Mouse (Mus musculus): ENCODE data around the gene Cyld. TPM values are rescaled to one million over a fixed set of nuclear protein-coding genes. Genes with fewer than 3 reads are reported as not detected.

Cyld gene
- polyA plus RNA-seq, 1 experiment: 5.6 TPM

GRCm38 (mm10) chr8:88694291-88694690 lies 2.5 kb upstream of the Cyld start:
- Histone ChIP-seq H3K4me2 (ENCODE audit: low read depth) (no peak overlapping the region), H3K27me3 (ENCODE audit: control insufficient read depth, insufficient read depth, insufficient read length) (no peaks in the 10 kb centered on the region), H3K4me3 (no peak overlapping the region), H3K79me2 (ENCODE audit: control insufficient read depth, insufficient read depth) (peaks cover 13% of the 10 kb centered on the region), H3K36me3 (ENCODE audit: control insufficient read depth, insufficient read depth) (no peaks in the 10 kb centered on the region), H3ac (ENCODE audit: control insufficient read depth, insufficient read length) (no peak overlapping the region)
- no peak for TF ChIP-seq CEBPB (IDR thresholded peaks at IDR 0.05; ENCODE audit: insufficient read depth, poor library complexity, severe bottlenecking)
- no peak for TF ChIP-seq POLR2AphosphoS2 (IDR thresholded peaks at IDR 0.05; ENCODE audit: insufficient read length, low read depth)
- TF ChIP-seq MAX (IDR thresholded peaks at IDR 0.05; ENCODE audit: low read depth): no peak
- no peak for TF ChIP-seq E2F4 (IDR thresholded peaks at IDR 0.05; ENCODE audit: insufficient read depth)
- TF ChIP-seq SRF (IDR thresholded peaks at IDR 0.05; ENCODE audit: control insufficient read depth, insufficient read length, low read depth): no peak
- TF ChIP-seq TCF12 (IDR thresholded peaks at IDR 0.05; ENCODE audit: insufficient read depth, poor library complexity, severe bottlenecking): no peak
- TF ChIP-seq USF1 (IDR thresholded peaks at IDR 0.05; ENCODE audit: low read depth): no peak
- no peak for TF ChIP-seq POLR2A (IDR thresholded peaks at IDR 0.05; ENCODE audit: insufficient read length, low read depth)
- no peak for TF ChIP-seq MYOG (IDR thresholded peaks at IDR 0.05; ENCODE audit: control insufficient read depth in 1 of 3, insufficient read depth in 1 of 3, insufficient read length in 2 of 3, low read depth in 2 of 3)

- no peak overlapping the region for H3ac ChIP-seq (ENCODE audit: control insufficient read depth, insufficient read length)
- H3K4me3 ChIP-seq: peak overlapping the region; percentile 68
- TF ChIP-seq MYOD1 (IDR thresholded peaks at IDR 0.05; ENCODE audit: control insufficient read depth in 1 of 3, insufficient read length in 2 of 3, low read depth in 2 of 3): no peak
- TF ChIP-seq USF1 (IDR thresholded peaks at IDR 0.05; ENCODE audit: low read depth): no peak
- no peak for TF ChIP-seq TCF3 (IDR thresholded peaks at IDR 0.05; ENCODE audit: insufficient read length, low read depth)
- TF ChIP-seq MAX (IDR thresholded peaks at IDR 0.05; ENCODE audit: low read depth): no peak
- TF ChIP-seq MYOG (IDR thresholded peaks at IDR 0.05; ENCODE audit: control insufficient read depth in 1 of 3, insufficient read depth in 1 of 3, insufficient read length in 2 of 3, low read depth in 2 of 3): no peak
- TF ChIP-seq SRF (IDR thresholded peaks at IDR 0.05; ENCODE audit: control insufficient read depth, insufficient read length, low read depth): no peak
- TF ChIP-seq E2F4 (IDR thresholded peaks at IDR 0.05; ENCODE audit: insufficient read depth): no peak
- no peak for TF ChIP-seq CEBPB (IDR thresholded peaks at IDR 0.05; ENCODE audit: insufficient read depth, poor library complexity, severe bottlenecking)
- no peak for TF ChIP-seq POLR2A (IDR thresholded peaks at IDR 0.05; ENCODE audit: insufficient read length, low read depth)
- TF ChIP-seq TCF12 (IDR thresholded peaks at IDR 0.05; ENCODE audit: insufficient read depth, poor library complexity, severe bottlenecking): no peak
- no peak for TF ChIP-seq POLR2AphosphoS2 (IDR thresholded peaks at IDR 0.05; ENCODE audit: insufficient read length, low read depth)
- no peak for TF ChIP-seq REST (IDR thresholded peaks at IDR 0.05; ENCODE audit: insufficient read depth, insufficient read length)
- H3K79me2 ChIP-seq (ENCODE audit: control insufficient read depth, insufficient read depth): peaks cover 31% of the 10 kb centered on the region
- H3K36me3 ChIP-seq (ENCODE audit: control insufficient read depth, insufficient read depth): no peaks in the 10 kb centered on the region
- H3K4me2 ChIP-seq (ENCODE audit: low read depth): peak overlapping the region; percentile 87
- H3K27me3 ChIP-seq (ENCODE audit: control insufficient read depth, insufficient read depth, insufficient read length): no peaks in the 10 kb centered on the region
Measured at GRCm38 (mm10) chr8:88696228-88696627, 600 bp upstream of the Cyld start.

GRCm38 (mm10) chr8:88697642-88698031 lies 809 bp downstream of the Cyld start:
- Histone ChIP-seq H3ac (ENCODE audit: control insufficient read depth, insufficient read length) (peak overlapping the region; percentile 54), H3K4me2 (ENCODE audit: low read depth) (peak overlapping the region; percentile 85), H3K79me2 (ENCODE audit: control insufficient read depth, insufficient read depth) (peaks cover 34% of the 10 kb centered on the region), H3K4me3 (peak overlapping the region; percentile 68), H3K36me3 (ENCODE audit: control insufficient read depth, insufficient read depth) (no peaks in the 10 kb centered on the region), H3K27me3 (ENCODE audit: control insufficient read depth, insufficient read depth, insufficient read length) (no peaks in the 10 kb centered on the region)
- TF ChIP-seq POLR2A (IDR thresholded peaks at IDR 0.05; ENCODE audit: insufficient read length, low read depth): no peak
- no peak for TF ChIP-seq SRF (IDR thresholded peaks at IDR 0.05; ENCODE audit: control insufficient read depth, insufficient read length, low read depth)
- TF ChIP-seq MYOG (IDR thresholded peaks at IDR 0.05; ENCODE audit: control insufficient read depth in 1 of 3, insufficient read depth in 1 of 3, insufficient read length in 2 of 3, low read depth in 2 of 3): no peak
- TF ChIP-seq MYOD1 (IDR thresholded peaks at IDR 0.05; ENCODE audit: control insufficient read depth in 1 of 3, insufficient read length in 2 of 3, low read depth in 2 of 3): no peak

- no peak for TF ChIP-seq SRF (IDR thresholded peaks at IDR 0.05; ENCODE audit: control insufficient read depth, insufficient read length, low read depth)
- no peak for TF ChIP-seq TCF3 (IDR thresholded peaks at IDR 0.05; ENCODE audit: insufficient read length, low read depth)
- no peak for TF ChIP-seq E2F4 (IDR thresholded peaks at IDR 0.05; ENCODE audit: insufficient read depth)
- no peak for TF ChIP-seq POLR2AphosphoS2 (IDR thresholded peaks at IDR 0.05; ENCODE audit: insufficient read length, low read depth)
- no peak for TF ChIP-seq POLR2A (IDR thresholded peaks at IDR 0.05; ENCODE audit: insufficient read length, low read depth)
- no peak for TF ChIP-seq TCF12 (IDR thresholded peaks at IDR 0.05; ENCODE audit: insufficient read depth, poor library complexity, severe bottlenecking)
- TF ChIP-seq MYOG (IDR thresholded peaks at IDR 0.05; ENCODE audit: control insufficient read depth in 1 of 3, insufficient read depth in 1 of 3, insufficient read length in 2 of 3, low read depth in 2 of 3): no peak
- no peak for TF ChIP-seq MAX (IDR thresholded peaks at IDR 0.05; ENCODE audit: low read depth)
- TF ChIP-seq CEBPB (IDR thresholded peaks at IDR 0.05; ENCODE audit: insufficient read depth, poor library complexity, severe bottlenecking): no peak
- TF ChIP-seq USF1 (IDR thresholded peaks at IDR 0.05; ENCODE audit: low read depth): no peak
- no peak for TF ChIP-seq REST (IDR thresholded peaks at IDR 0.05; ENCODE audit: insufficient read depth, insufficient read length)
- no peak for TF ChIP-seq MYOD1 (IDR thresholded peaks at IDR 0.05; ENCODE audit: control insufficient read depth in 1 of 3, insufficient read length in 2 of 3, low read depth in 2 of 3)
- H3K79me2 ChIP-seq (ENCODE audit: control insufficient read depth, insufficient read depth): peaks cover 38% of the 10 kb centered on the region
- H3K36me3 ChIP-seq (ENCODE audit: control insufficient read depth, insufficient read depth): no peaks in the 10 kb centered on the region
- peak overlapping the region; percentile 85 for H3K4me2 ChIP-seq (ENCODE audit: low read depth)
- peak overlapping the region; percentile 54 for H3ac ChIP-seq (ENCODE audit: control insufficient read depth, insufficient read length)
- no peaks in the 10 kb centered on the region for H3K27me3 ChIP-seq (ENCODE audit: control insufficient read depth, insufficient read depth, insufficient read length)
- H3K4me3 ChIP-seq: peak overlapping the region; percentile 68
Measured at GRCm38 (mm10) chr8:88698048-88698447, 1.2 kb downstream of the Cyld start.

GRCm38 (mm10) chr8:88701611-88702010 lies 4.8 kb downstream of the Cyld start:
- Histone ChIP-seq H3K4me3 (no peak overlapping the region), H3ac (ENCODE audit: control insufficient read depth, insufficient read length) (no peak overlapping the region), H3K4me2 (ENCODE audit: low read depth) (no peak overlapping the region), H3K27me3 (ENCODE audit: control insufficient read depth, insufficient read depth, insufficient read length) (no peaks in the 10 kb centered on the region), H3K36me3 (ENCODE audit: control insufficient read depth, insufficient read depth) (peaks cover under 1% of the 10 kb centered on the region), H3K79me2 (ENCODE audit: control insufficient read depth, insufficient read depth) (peaks cover 56% of the 10 kb centered on the region)
- TF ChIP-seq REST (IDR thresholded peaks at IDR 0.05; ENCODE audit: insufficient read depth, insufficient read length) (no peak), MYOD1 (IDR thresholded peaks at IDR 0.05; ENCODE audit: control insufficient read depth in 1 of 3, insufficient read length in 2 of 3, low read depth in 2 of 3) (no peak), TCF3 (IDR thresholded peaks at IDR 0.05; ENCODE audit: insufficient read length, low read depth) (no peak)
